Mouse (Mus musculus) c-Kit-positive CD71-positive TER-119-negative erythroid progenitor cells, embryonic 14.5 days (primary cell): ENCODE results near the gene Gadd45b.

Experiments used
- DNase-seq: peaks from one replicate; pipeline ENCODE4 v3.0.0-alpha.2; 2013; ENCODE audit warnings: low read depth

Gadd45b gene

GRCm38 (mm10) chr10:80935241-80935640 lies 5.4 kb downstream of the Gadd45b start:
- DNase-seq = no peak

- no peak for DNase-seq
Measured at GRCm38 (mm10) chr10:80935698-80936097, 5.8 kb downstream of the Gadd45b start.

- no peak for DNase-seq
Measured at GRCm38 (mm10) chr10:80936135-80936809, 6.4 kb downstream of the Gadd45b start.

GRCm38 (mm10) chr10:80936810-80937164 lies 6.9 kb downstream of the Gadd45b start:
- DNase-seq = no peak

- no peak for DNase-seq
Measured at GRCm38 (mm10) chr10:80937646-80938045, 7.8 kb downstream of the Gadd45b start.

GRCm38 (mm10) chr10:80938831-80939550 lies 9.1 kb downstream of the Gadd45b start:
- no peak for DNase-seq

GRCm38 (mm10) chr10:80939671-80940070 lies 9.8 kb downstream of the Gadd45b start:
- peak; percentile 58 for DNase-seq

- no peak for DNase-seq
Measured at GRCm38 (mm10) chr10:80940320-80940987, 10.6 kb downstream of the Gadd45b start.

- DNase-seq = no peak
Measured at GRCm38 (mm10) chr10:80940988-80941347, 11.1 kb downstream of the Gadd45b start.

GRCm38 (mm10) chr10:80942919-80943318 lies 13.0 kb downstream of the Gadd45b start:
- DNase-seq = no peak

GRCm38 (mm10) chr10:80943701-80944100 lies 13.8 kb downstream of the Gadd45b start:
- no peak for DNase-seq

GRCm38 (mm10) chr10:80944231-80944630 lies 14.4 kb downstream of the Gadd45b start:
- DNase-seq = no peak

GRCm38 (mm10) chr10:80946684-80947437 lies 17.0 kb downstream of the Gadd45b start:
- no peak for DNase-seq

GRCm38 (mm10) chr10:80947802-80948201 lies 17.9 kb downstream of the Gadd45b start:
- no peak for DNase-seq

GRCm38 (mm10) chr10:80948570-80948969 lies 18.7 kb downstream of the Gadd45b start:
- no peak for DNase-seq

GRCm38 (mm10) chr10:80949081-80949480 lies 19.2 kb downstream of the Gadd45b start:
- DNase-seq = no peak

GRCm38 (mm10) chr10:80950314-80950713 lies 20.4 kb downstream of the Gadd45b start:
- no peak for DNase-seq

- DNase-seq = no peak
Measured at GRCm38 (mm10) chr10:80951761-80952390, 22.0 kb downstream of the Gadd45b start.

GRCm38 (mm10) chr10:80952449-80952848 lies 22.6 kb downstream of the Gadd45b start:
- DNase-seq = no peak

GRCm38 (mm10) chr10:80954415-80954814 lies 24.5 kb downstream of the Gadd45b start:
- DNase-seq = no peak

- no peak for DNase-seq
Measured at GRCm38 (mm10) chr10:80954843-80955242, 25.0 kb downstream of the Gadd45b start.

- DNase-seq = peak; percentile 47
Measured at GRCm38 (mm10) chr10:80955536-80955935, 25.7 kb downstream of the Gadd45b start.
